Mouse (Mus musculus): Measurements from ENCODE around the gene Ifrd2. TPM values are rescaled to one million over a fixed set of nuclear protein-coding genes. Genes with fewer than 3 reads are reported as not detected.

The Ifrd2 gene
- total and polyA plus RNA-seq, 3 experiments: 147 to 292 TPM; not detected in 1

DNA sequence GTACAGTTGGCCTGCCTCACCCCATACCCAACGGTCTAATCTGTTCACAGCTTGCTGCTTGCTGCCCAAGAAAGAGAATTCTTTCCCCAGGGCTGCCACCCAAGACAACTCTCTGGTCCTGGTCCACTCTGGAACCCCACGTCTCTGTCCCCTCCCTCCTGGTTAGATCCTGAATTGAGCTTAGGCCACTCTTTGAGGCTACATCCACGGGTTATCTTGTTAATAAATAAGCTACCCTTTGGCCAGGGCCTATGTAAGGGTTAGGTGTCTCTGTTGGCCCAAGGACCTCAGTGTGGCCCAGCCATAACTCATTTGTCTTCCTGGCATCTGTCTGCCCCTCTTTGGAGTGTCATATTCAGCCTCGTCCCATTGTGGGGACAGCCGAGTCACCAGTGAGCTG is 10.9 kb downstream of the Ifrd2 start:
- H3K9ac ChIP-seq (ENCODE audit: control insufficient read depth, low read depth, low read length, poor library complexity, severe bottlenecking): no peak overlapping the region
- no peak for TF ChIP-seq MAFK (IDR thresholded peaks at IDR 0.05; ENCODE audit: borderline replicate concordance, low read depth, low read length)
- peaks cover 0 to 15% of the 10 kb centered on the region in 2 experiments; a peak in 2 of 4 replicates for H3K4me1 ChIP-seq (ENCODE audit: control insufficient read depth in 1 of 2, insufficient read depth in 2 of 2, low read length in 2 of 2)
- no peak overlapping the region for H3K4me3 ChIP-seq (ENCODE audit: control insufficient read depth in 1 of 2, insufficient read depth in 1 of 2, low read depth in 2 of 2, low read length in 2 of 2)
- H3K36me3 ChIP-seq (ENCODE audit: control insufficient read depth in 1 of 2, insufficient read depth in 2 of 2, low read length in 2 of 2): peaks cover 0 to 6% of the 10 kb centered on the region in 2 experiments; a peak in 3 of 4 replicates
- no peaks in the 10 kb centered on the region for H3K27me3 ChIP-seq (ENCODE audit: control insufficient read depth in 1 of 2, insufficient read depth in 2 of 2, low read length in 2 of 2)
- H3K79me2 ChIP-seq (ENCODE audit: control insufficient read depth, insufficient read depth, low read length, poor library complexity): no peaks in the 10 kb centered on the region; the same call in 1 of the 2 replicates
- no peaks in the 10 kb centered on the region for H3K9me3 ChIP-seq (replicated peaks; ENCODE audit: insufficient read depth, low read length)
- no peak for DNase-seq (ENCODE audit: low read depth, low spot score)
- H3K27ac ChIP-seq (ENCODE audit: control insufficient read depth, low read depth, low read length): no peak overlapping the region

DNA sequence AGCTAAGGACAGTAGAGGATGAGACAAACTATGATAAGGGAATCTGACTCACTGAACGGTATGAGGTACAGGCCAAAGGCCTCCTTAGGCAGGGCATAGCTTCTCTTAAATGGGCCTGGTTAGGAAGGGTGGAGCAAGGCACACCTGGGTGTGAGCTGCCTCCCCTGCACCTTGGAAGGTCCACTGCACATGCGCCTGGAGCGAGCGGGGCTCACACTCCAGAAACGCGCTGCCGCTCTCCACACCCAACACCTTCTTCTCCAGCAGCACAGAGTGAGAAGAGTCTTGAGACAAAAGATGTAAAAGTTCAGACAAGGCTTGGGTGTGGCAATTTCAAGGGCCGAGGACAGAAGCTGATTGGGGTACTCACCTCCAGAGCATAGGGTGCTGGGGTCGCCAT is 12.0 kb downstream of the Ifrd2 start:
- peaks cover 0 to 6% of the 10 kb centered on the region in 2 experiments; a peak in 3 of 4 replicates for H3K36me3 ChIP-seq (ENCODE audit: control insufficient read depth in 1 of 2, insufficient read depth in 2 of 2, low read length in 2 of 2)
- H3K4me1 ChIP-seq (ENCODE audit: control insufficient read depth in 1 of 2, insufficient read depth in 2 of 2, low read length in 2 of 2): peaks cover 0 to 18% of the 10 kb centered on the region in 2 experiments; a peak in 2 of 4 replicates
- H3K9ac ChIP-seq (ENCODE audit: control insufficient read depth, low read depth, low read length, poor library complexity, severe bottlenecking): no peak overlapping the region
- H3K9me3 ChIP-seq (replicated peaks; ENCODE audit: insufficient read depth, low read length): no peaks in the 10 kb centered on the region
- H3K4me3 ChIP-seq (ENCODE audit: control insufficient read depth in 1 of 2, insufficient read depth in 1 of 2, low read depth in 2 of 2, low read length in 2 of 2): no peak overlapping the region
- no peak for DNase-seq (ENCODE audit: low read depth, low spot score)
- TF ChIP-seq USF1 (IDR thresholded peaks at IDR 0.05; ENCODE audit: low read depth, low read length) (no peak), MYC (IDR thresholded peaks at IDR 0.05; ENCODE audit: low read depth, low read length) (no peak), RCOR1 (IDR thresholded peaks at IDR 0.05; ENCODE audit: low read depth, low read length) (no peak), MAFK (IDR thresholded peaks at IDR 0.05; ENCODE audit: borderline replicate concordance, low read depth, low read length) (no peak)
- H3K79me2 ChIP-seq (ENCODE audit: control insufficient read depth, insufficient read depth, low read length, poor library complexity): no peaks in the 10 kb centered on the region; the same call in 1 of the 2 replicates
- no peaks in the 10 kb centered on the region for H3K27me3 ChIP-seq (ENCODE audit: control insufficient read depth in 1 of 2, insufficient read depth in 2 of 2, low read length in 2 of 2)
- no peak overlapping the region for H3K27ac ChIP-seq (ENCODE audit: control insufficient read depth, low read depth, low read length)

DNA sequence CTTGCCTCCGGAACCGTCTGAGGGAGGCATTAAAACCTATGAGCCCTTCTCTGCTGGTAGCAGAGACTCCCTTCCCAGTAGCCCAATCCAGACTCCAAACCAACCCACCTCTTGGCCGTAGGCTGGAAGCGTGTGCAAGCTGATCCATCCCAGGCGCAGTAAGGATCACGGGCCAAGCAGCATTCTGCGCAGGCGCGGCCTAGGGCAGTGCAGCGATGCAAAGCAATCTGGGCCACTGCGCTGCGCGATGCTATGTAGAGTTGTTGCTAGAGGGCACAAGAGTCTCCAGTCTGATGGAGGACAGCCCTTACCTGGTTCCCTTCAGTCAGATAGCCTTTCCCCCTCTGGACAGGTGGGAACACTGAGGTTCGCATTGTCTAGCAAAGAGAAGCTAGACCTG is 12.4 kb downstream of the Ifrd2 start:
- no peaks in the 10 kb centered on the region; the same call in 1 of the 2 replicates for H3K79me2 ChIP-seq (ENCODE audit: control insufficient read depth, insufficient read depth, low read length, poor library complexity)
- H3K27me3 ChIP-seq (ENCODE audit: control insufficient read depth in 1 of 2, insufficient read depth in 2 of 2, low read length in 2 of 2): no peaks in the 10 kb centered on the region
- peaks cover 0 to 18% of the 10 kb centered on the region in 2 experiments; a peak in 2 of 4 replicates for H3K4me1 ChIP-seq (ENCODE audit: control insufficient read depth in 1 of 2, insufficient read depth in 2 of 2, low read length in 2 of 2)
- no peak overlapping the region for H3K4me3 ChIP-seq (ENCODE audit: control insufficient read depth in 1 of 2, insufficient read depth in 1 of 2, low read depth in 2 of 2, low read length in 2 of 2)
- no peaks in the 10 kb centered on the region for H3K9me3 ChIP-seq (replicated peaks; ENCODE audit: insufficient read depth, low read length)
- no peak overlapping the region for H3K9ac ChIP-seq (ENCODE audit: control insufficient read depth, low read depth, low read length, poor library complexity, severe bottlenecking)
- H3K27ac ChIP-seq (ENCODE audit: control insufficient read depth, low read depth, low read length): no peak overlapping the region
- TF ChIP-seq TBP (IDR thresholded peaks at IDR 0.05; ENCODE audit: low read depth, low read length): no peak
- no peak for TF ChIP-seq CHD2 (IDR thresholded peaks at IDR 0.05; ENCODE audit: low read length)
- TF ChIP-seq MEF2A (IDR thresholded peaks at IDR 0.05; ENCODE audit: extremely low read depth, insufficient replicate concordance, low read depth, low read length, poor library complexity, severe bottlenecking): no peak
- TF ChIP-seq MAFK (IDR thresholded peaks at IDR 0.05; ENCODE audit: borderline replicate concordance, low read depth, low read length): no peak
- no peak for TF ChIP-seq TAL1 (IDR thresholded peaks at IDR 0.05; ENCODE audit: low read length)
- no peak for TF ChIP-seq GABPA (IDR thresholded peaks at IDR 0.05; ENCODE audit: low read depth, low read length)
- no peak for TF ChIP-seq ZNF384 (IDR thresholded peaks at IDR 0.05; ENCODE audit: low read depth, low read length)
- no peak for TF ChIP-seq ZKSCAN1 (IDR thresholded peaks at IDR 0.05; ENCODE audit: low read depth, low read length)
- no peak for TF ChIP-seq USF2 (IDR thresholded peaks at IDR 0.05; ENCODE audit: borderline replicate concordance in 1 of 2, insufficient read depth in 1 of 2, low read depth in 1 of 2, low read length in 2 of 2)
- TF ChIP-seq POLR2AphosphoS2 (IDR thresholded peaks at IDR 0.05; ENCODE audit: low read length): no peak
- TF ChIP-seq GATA1 (IDR thresholded peaks at IDR 0.05; ENCODE audit: low read depth, low read length): no peak
- TF ChIP-seq JUND (IDR thresholded peaks at IDR 0.05; ENCODE audit: low read depth, low read length): no peak
- TF ChIP-seq SIN3A (IDR thresholded peaks at IDR 0.05; ENCODE audit: low read length): no peak
- TF ChIP-seq ZMIZ1 (IDR thresholded peaks at IDR 0.05; ENCODE audit: low read depth, low read length): no peak
- TF ChIP-seq NRF1 (IDR thresholded peaks at IDR 0.05; ENCODE audit: insufficient read depth, low read depth, low read length, poor library complexity, severe bottlenecking): no peak
- TF ChIP-seq ZC3H11A (IDR thresholded peaks at IDR 0.05; ENCODE audit: low read depth, low read length): no peak
- no peak for TF ChIP-seq UBTF (IDR thresholded peaks at IDR 0.05; ENCODE audit: borderline replicate concordance, insufficient read depth, low read depth, low read length)
- H3K36me3 ChIP-seq (ENCODE audit: control insufficient read depth in 1 of 2, insufficient read depth in 2 of 2, low read length in 2 of 2): peaks cover 0 to 6% of the 10 kb centered on the region in 2 experiments; a peak in 2 of 4 replicates
- DNase-seq (ENCODE audit: low read depth, low spot score): no peak

Data from MEL (cell line).